Mouse (Mus musculus): ENCODE measurements at regions not wholly inside any gene's neighbourhood (a gene's known extent, or its start where the extent isn't known, plus 50 kb on each side); places are given as distances from the start of the nearest gene placed in this dataset.

DNA sequence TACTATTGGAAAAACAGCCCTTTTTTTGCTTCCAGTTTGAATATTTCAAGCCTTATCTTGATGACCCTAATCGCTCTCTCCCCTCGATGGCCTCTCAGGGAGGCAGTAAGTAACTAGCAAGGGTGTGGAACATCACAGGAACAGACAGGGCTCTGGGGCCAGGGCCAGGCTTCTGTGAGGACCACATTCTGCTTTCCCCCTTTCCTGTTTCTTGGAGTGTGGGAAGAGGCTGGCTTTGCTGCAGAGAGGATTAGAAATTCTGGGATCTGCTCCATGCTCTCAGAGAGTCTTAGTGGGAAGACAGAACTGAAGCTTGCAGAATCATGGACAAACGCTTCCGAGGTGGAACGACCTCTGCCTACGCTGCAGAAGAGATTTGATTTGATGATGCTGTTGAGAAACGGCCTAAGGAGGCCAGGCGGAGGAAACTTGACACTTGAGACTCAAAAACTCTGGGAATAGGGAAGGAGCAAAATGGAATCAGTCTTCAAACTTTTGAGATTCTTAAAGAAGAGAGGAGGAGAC lies 316.3 kb upstream of the Clint1 start:
- H3K4me1 ChIP-seq (ENCODE audit: control insufficient read depth, insufficient read depth, low read length), result peaks cover 14% of the 10 kb centered on the region; the same call in 1 of the 2 replicates
- no peaks in the 10 kb centered on the region for H3K9me3 ChIP-seq (ENCODE audit: control insufficient read depth, low read depth, low read length)
- H3K27ac ChIP-seq (ENCODE audit: low read length), result peak overlapping the region; percentile 64
- no peaks in the 10 kb centered on the region for H3K36me3 ChIP-seq (ENCODE audit: control insufficient read depth, insufficient read depth, low read length)
- H3K4me2 ChIP-seq (replicated peaks; ENCODE audit: low read depth, low read length), result no peak overlapping the region
- no peak overlapping the region for H3K4me3 ChIP-seq (ENCODE audit: low read depth, low read length)
- WGBS, result 26% methylated on average over 8 of the region's 8 CpGs
- H3K9ac ChIP-seq (replicated peaks; ENCODE audit: low read depth, low read length), result no peak overlapping the region
- ATAC-seq (ENCODE audit: insufficient number of reproducible peaks, insufficient read depth, low FRiP score, low read depth), result no peak
- H3K27me3 ChIP-seq (ENCODE audit: control insufficient read depth, insufficient read depth, low read length), result no peaks in the 10 kb centered on the region

DNA sequence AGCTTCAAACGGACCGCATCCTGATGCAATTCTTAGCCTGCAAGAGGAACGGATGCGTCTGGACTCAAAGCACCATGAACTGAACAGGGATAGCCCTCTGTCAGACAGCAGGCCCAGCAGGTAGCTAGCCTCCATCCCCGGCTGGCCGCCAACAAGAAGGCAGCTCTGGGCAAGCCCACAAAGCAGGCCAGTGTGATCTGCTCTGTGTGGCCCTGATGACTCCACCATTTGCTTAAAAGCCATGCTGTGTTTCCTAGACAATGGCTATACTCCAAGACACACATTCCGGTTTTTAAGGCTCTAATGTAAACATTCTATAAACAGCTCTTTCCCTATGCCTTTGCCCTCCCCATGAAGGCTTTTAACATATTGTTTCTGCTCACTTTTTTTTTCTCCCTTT lies 313.8 kb upstream of the Clint1 start:
- H3K9ac ChIP-seq (replicated peaks; ENCODE audit: low read depth, low read length), result no peak overlapping the region
- H3K4me3 ChIP-seq (ENCODE audit: low read depth, low read length), result no peak overlapping the region
- WGBS, result 58% methylated on average over 7 of the region's 7 CpGs
- H3K9me3 ChIP-seq (ENCODE audit: control insufficient read depth, low read depth, low read length), result no peaks in the 10 kb centered on the region
- peaks cover 14% of the 10 kb centered on the region; the same call in 1 of the 2 replicates for H3K4me1 ChIP-seq (ENCODE audit: control insufficient read depth, insufficient read depth, low read length)
- no peaks in the 10 kb centered on the region for H3K27me3 ChIP-seq (ENCODE audit: control insufficient read depth, insufficient read depth, low read length)
- no peak overlapping the region for H3K4me2 ChIP-seq (replicated peaks; ENCODE audit: low read depth, low read length)
- H3K36me3 ChIP-seq (ENCODE audit: control insufficient read depth, insufficient read depth, low read length), result no peaks in the 10 kb centered on the region
- no peak overlapping the region; the same call in 1 of the 2 replicates for H3K27ac ChIP-seq (ENCODE audit: low read length)
- ATAC-seq (ENCODE audit: insufficient number of reproducible peaks, insufficient read depth, low FRiP score, low read depth), result no peak

DNA sequence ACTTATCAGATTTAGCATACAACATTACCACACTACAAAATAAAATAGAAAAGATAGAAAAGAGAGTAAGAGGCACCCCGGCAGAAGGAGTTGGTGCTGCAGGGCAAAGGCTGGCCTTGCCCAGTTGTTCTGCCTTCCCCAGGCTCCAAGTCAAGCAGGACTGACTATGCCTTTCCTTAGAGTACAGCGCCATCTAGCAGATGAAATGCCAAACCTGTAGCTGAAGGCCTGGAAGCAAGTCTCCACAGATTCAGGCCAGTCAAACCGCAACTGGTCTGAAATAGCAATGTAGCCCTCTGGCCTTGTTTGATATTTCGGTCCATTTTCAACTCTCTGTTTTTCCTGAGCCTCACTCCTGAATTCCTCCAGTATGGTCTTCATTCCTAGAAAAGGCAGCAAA lies 312.4 kb upstream of the Clint1 start:
- Histone ChIP-seq H3K27me3 (ENCODE audit: control insufficient read depth, insufficient read depth, low read length) (no peaks in the 10 kb centered on the region), H3K9me3 (ENCODE audit: control insufficient read depth, low read depth, low read length) (no peaks in the 10 kb centered on the region), H3K36me3 (ENCODE audit: control insufficient read depth, insufficient read depth, low read length) (no peaks in the 10 kb centered on the region), H3K9ac (replicated peaks; ENCODE audit: low read depth, low read length) (no peak overlapping the region), H3K27ac (ENCODE audit: low read length) (no peak overlapping the region), H3K4me2 (replicated peaks; ENCODE audit: low read depth, low read length) (no peak overlapping the region), H3K4me3 (ENCODE audit: low read depth, low read length) (no peak overlapping the region), H3K4me1 (ENCODE audit: control insufficient read depth, insufficient read depth, low read length) (peaks cover 14% of the 10 kb centered on the region; the same call in 1 of the 2 replicates)
- peak; percentile 68; the same call in 1 of the 2 replicates for ATAC-seq (ENCODE audit: insufficient number of reproducible peaks, insufficient read depth, low FRiP score, low read depth)
- WGBS, result 46% methylated on average over 4 of the region's 4 CpGs

DNA sequence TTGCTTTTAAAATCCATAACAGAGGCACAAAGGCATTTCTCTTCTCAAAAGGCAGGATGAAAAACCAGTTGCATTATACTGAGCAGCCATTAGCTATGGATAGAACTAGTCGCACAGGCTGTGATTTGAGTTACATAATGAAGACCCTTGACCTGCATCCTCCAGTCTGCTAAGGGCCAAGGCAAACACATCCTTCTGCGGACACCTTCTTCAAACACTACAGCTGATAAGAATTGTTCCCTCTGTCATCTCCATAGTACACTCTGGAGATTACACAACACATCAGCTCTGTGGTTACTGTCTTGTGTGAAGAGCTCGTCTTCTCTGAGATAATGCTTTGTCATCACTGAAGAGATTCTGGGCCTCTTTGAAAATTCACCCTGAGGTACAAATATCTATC lies 307.3 kb upstream of the Clint1 start:
- Histone ChIP-seq H3K4me2 (replicated peaks; ENCODE audit: low read depth, low read length) (no peak overlapping the region), H3K36me3 (ENCODE audit: control insufficient read depth, insufficient read depth, low read length) (no peaks in the 10 kb centered on the region), H3K27me3 (ENCODE audit: control insufficient read depth, insufficient read depth, low read length) (no peaks in the 10 kb centered on the region), H3K27ac (ENCODE audit: low read length) (no peak overlapping the region), H3K4me3 (ENCODE audit: low read depth, low read length) (no peak overlapping the region), H3K4me1 (ENCODE audit: control insufficient read depth, insufficient read depth, low read length) (no peaks in the 10 kb centered on the region), H3K9ac (replicated peaks; ENCODE audit: low read depth, low read length) (no peak overlapping the region), H3K9me3 (ENCODE audit: control insufficient read depth, low read depth, low read length) (no peaks in the 10 kb centered on the region)
- ATAC-seq (ENCODE audit: insufficient number of reproducible peaks, insufficient read depth, low FRiP score, low read depth), result no peak
- WGBS, result 63% methylated on average over 3 of the region's 3 CpGs

DNA sequence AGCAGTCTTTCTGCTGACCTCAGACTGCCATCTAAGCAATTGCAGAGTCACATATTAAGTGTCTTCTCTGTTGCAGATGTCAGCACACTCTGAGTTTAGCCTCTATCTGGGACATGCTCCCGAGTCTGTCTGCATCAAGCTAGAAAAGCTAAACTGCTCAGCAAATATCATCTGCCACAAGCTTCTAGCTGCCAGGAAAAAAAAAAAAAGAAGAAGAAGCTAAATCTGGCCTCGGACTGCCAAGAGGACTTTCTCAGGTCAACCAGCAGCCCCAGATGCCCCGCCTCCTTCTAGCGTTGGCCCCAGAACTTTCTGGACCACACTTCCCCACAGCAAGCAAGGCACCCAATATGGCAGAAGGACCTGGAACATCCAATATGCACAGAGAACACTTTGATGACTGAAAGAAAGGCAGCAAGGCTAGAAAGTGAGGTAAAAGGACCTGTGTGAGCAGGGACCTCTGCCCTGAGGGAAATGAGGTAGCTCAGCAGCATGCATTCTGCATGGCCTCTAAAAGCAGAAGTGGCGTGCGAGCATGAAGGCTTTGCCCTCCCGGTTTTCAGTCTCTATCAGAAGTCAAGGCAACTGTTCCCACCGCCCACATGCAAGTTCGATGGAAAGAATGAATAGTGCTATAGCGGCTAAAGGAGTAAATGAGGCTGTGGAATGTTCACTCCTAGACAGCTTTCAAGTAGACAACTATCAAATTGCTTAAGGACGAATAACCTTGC lies 305.8 kb upstream of the Clint1 start:
- no peak overlapping the region for H3K27ac ChIP-seq (ENCODE audit: low read length)
- no peaks in the 10 kb centered on the region for H3K9me3 ChIP-seq (ENCODE audit: control insufficient read depth, low read depth, low read length)
- no peak overlapping the region for H3K9ac ChIP-seq (replicated peaks; ENCODE audit: low read depth, low read length)
- H3K36me3 ChIP-seq (ENCODE audit: control insufficient read depth, insufficient read depth, low read length), result no peaks in the 10 kb centered on the region
- no peak overlapping the region for H3K4me3 ChIP-seq (ENCODE audit: low read depth, low read length)
- H3K27me3 ChIP-seq (ENCODE audit: control insufficient read depth, insufficient read depth, low read length), result no peaks in the 10 kb centered on the region
- no peak overlapping the region for H3K4me2 ChIP-seq (replicated peaks; ENCODE audit: low read depth, low read length)
- ATAC-seq (ENCODE audit: insufficient number of reproducible peaks, insufficient read depth, low FRiP score, low read depth), result no peak
- H3K4me1 ChIP-seq (ENCODE audit: control insufficient read depth, insufficient read depth, low read length), result no peaks in the 10 kb centered on the region
- WGBS, result 74% methylated on average over 11 of the region's 11 CpGs

DNA sequence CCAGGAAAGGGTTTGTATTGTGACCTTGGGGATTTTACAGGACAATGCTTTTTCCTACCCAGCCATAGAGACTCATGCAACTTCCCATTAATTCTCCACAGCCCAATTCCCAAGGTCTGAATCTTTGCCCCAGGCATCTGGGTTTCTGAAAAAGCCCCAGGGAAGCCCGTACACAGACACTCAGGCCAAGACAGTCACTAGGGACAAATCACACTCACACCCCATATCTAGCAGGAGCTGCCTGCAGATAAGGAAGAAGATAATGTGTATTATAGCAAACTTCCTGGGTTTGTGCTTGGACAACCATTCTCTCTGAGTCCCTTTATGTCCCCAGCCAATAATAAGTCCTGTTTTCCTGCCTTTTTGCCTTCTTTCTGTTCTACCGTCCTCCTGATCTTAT lies 305.0 kb upstream of the Clint1 start:
- ATAC-seq (ENCODE audit: insufficient number of reproducible peaks, insufficient read depth, low FRiP score, low read depth), result no peak
- Histone ChIP-seq H3K36me3 (ENCODE audit: control insufficient read depth, insufficient read depth, low read length) (no peaks in the 10 kb centered on the region), H3K27me3 (ENCODE audit: control insufficient read depth, insufficient read depth, low read length) (no peaks in the 10 kb centered on the region), H3K9me3 (ENCODE audit: control insufficient read depth, low read depth, low read length) (no peaks in the 10 kb centered on the region), H3K9ac (replicated peaks; ENCODE audit: low read depth, low read length) (no peak overlapping the region), H3K4me1 (ENCODE audit: control insufficient read depth, insufficient read depth, low read length) (no peaks in the 10 kb centered on the region), H3K27ac (ENCODE audit: low read length) (no peak overlapping the region), H3K4me2 (replicated peaks; ENCODE audit: low read depth, low read length) (no peak overlapping the region), H3K4me3 (ENCODE audit: low read depth, low read length) (no peak overlapping the region)
- WGBS, result 67% methylated on average over 2 of the region's 2 CpGs

DNA sequence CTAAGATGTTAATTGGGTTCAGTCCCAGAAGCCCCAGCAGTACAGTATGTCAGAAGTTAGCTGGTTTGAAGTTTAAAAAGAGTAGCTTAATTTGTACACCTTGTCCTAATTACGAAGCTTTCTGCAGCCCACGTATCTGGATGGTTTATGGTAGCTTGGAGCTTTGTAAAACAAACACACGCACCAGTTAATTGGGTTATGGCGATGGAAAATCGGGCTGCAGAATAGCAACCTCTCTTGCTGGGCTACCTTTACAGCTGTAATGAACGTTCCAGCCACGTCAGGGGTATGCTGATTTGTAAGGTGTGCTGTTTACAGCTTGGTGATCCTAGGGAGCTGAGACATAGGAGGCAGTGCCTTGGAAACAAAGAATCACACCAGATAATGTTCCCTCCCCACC lies 301.5 kb upstream of the Clint1 start:
- 50% methylated on average over 7 of the region's 7 CpGs for WGBS
- H3K36me3 ChIP-seq (ENCODE audit: control insufficient read depth, insufficient read depth, low read length), result no peaks in the 10 kb centered on the region
- no peaks in the 10 kb centered on the region for H3K27me3 ChIP-seq (ENCODE audit: control insufficient read depth, insufficient read depth, low read length)
- H3K4me3 ChIP-seq (ENCODE audit: low read depth, low read length), result no peak overlapping the region
- H3K27ac ChIP-seq (ENCODE audit: low read length), result no peak overlapping the region
- no peak for ATAC-seq (ENCODE audit: insufficient number of reproducible peaks, insufficient read depth, low FRiP score, low read depth)
- H3K9me3 ChIP-seq (ENCODE audit: control insufficient read depth, low read depth, low read length), result no peaks in the 10 kb centered on the region
- no peak overlapping the region for H3K4me2 ChIP-seq (replicated peaks; ENCODE audit: low read depth, low read length)
- no peaks in the 10 kb centered on the region for H3K4me1 ChIP-seq (ENCODE audit: control insufficient read depth, insufficient read depth, low read length)
- H3K9ac ChIP-seq (replicated peaks; ENCODE audit: low read depth, low read length), result no peak overlapping the region

DNA sequence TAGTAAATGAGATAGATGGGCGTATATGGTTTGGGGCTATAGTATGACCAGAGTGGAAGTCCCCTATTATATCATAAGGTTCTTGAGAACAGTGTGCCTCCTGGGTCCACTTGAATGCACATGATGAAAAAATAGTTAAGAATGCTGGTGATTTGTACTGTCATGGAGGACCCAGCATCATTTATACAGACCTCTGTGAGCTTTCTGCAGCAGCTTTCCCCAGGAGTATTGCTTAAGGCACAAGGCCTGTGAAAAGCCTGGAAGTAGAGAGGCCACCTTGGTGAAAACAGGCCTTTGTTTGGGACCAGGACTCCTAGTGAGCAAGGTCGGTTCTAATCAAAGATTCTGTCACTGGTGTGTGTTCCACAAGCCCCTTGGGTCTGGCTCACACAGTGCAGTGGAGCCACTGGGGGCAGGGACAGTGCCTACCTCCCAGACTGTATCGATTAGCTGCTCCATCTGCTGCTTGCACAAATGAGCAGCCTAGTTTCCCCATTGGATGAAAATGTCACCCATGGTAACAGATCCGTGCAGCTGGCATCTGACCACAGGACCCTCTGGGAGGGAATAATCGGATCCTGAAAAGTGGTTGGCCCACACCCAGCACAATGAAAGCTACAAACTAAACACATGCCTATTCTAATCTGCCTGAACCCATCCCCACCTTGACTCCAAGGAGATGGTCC lies 274.2 kb upstream of the Clint1 start:
- WGBS, result 59% methylated on average over 5 of the region's 5 CpGs
- ATAC-seq (ENCODE audit: insufficient number of reproducible peaks, insufficient read depth, low FRiP score, low read depth), result no peak
- Histone ChIP-seq H3K4me2 (replicated peaks; ENCODE audit: low read depth, low read length) (no peak overlapping the region), H3K9me3 (ENCODE audit: control insufficient read depth, low read depth, low read length) (no peaks in the 10 kb centered on the region), H3K36me3 (ENCODE audit: control insufficient read depth, insufficient read depth, low read length) (no peaks in the 10 kb centered on the region), H3K27me3 (ENCODE audit: control insufficient read depth, insufficient read depth, low read length) (no peaks in the 10 kb centered on the region), H3K4me1 (ENCODE audit: control insufficient read depth, insufficient read depth, low read length) (no peaks in the 10 kb centered on the region), H3K27ac (ENCODE audit: low read length) (no peak overlapping the region), H3K4me3 (ENCODE audit: low read depth, low read length) (no peak overlapping the region), H3K9ac (replicated peaks; ENCODE audit: low read depth, low read length) (no peak overlapping the region)

Measured in stomach, embryonic 14.5 days (tissue).